Mouse (Mus musculus): ENCODE data around the gene Xylt1.

The Xylt1 gene

GRCm38 (mm10) chr7:117474302-117474701 is 93.5 kb downstream of the Xylt1 start:
- no peak for DNase-seq (ENCODE audit: extremely low spot score, low read depth, low spot score)

GRCm38 (mm10) chr7:117475106-117475505 is 94.3 kb downstream of the Xylt1 start:
- DNase-seq (ENCODE audit: extremely low spot score, low read depth, low spot score), result no peak

GRCm38 (mm10) chr7:117478937-117479336 is 98.2 kb downstream of the Xylt1 start:
- DNase-seq (ENCODE audit: extremely low spot score, low read depth, low spot score), result no peak

- no peak for DNase-seq (ENCODE audit: extremely low spot score, low read depth, low spot score)
Measured at GRCm38 (mm10) chr7:117480831-117481230, 100.1 kb downstream of the Xylt1 start.

- no peak for DNase-seq (ENCODE audit: extremely low spot score, low read depth, low spot score)
Measured at GRCm38 (mm10) chr7:117481404-117481803, 100.6 kb downstream of the Xylt1 start.

- no peak for DNase-seq (ENCODE audit: extremely low spot score, low read depth, low spot score)
Measured at GRCm38 (mm10) chr7:117482701-117483100, 101.9 kb downstream of the Xylt1 start.

- DNase-seq (ENCODE audit: extremely low spot score, low read depth, low spot score), result no peak
Measured at GRCm38 (mm10) chr7:117484589-117484988, 103.8 kb downstream of the Xylt1 start.

- DNase-seq (ENCODE audit: extremely low spot score, low read depth, low spot score), result no peak
Measured at GRCm38 (mm10) chr7:117484989-117485536, 104.3 kb downstream of the Xylt1 start.

- DNase-seq (ENCODE audit: extremely low spot score, low read depth, low spot score), result no peak
Measured at GRCm38 (mm10) chr7:117486425-117487172, 105.8 kb downstream of the Xylt1 start.

GRCm38 (mm10) chr7:117487173-117487490 is 106.4 kb downstream of the Xylt1 start:
- DNase-seq (ENCODE audit: extremely low spot score, low read depth, low spot score), result no peak

- no peak for DNase-seq (ENCODE audit: extremely low spot score, low read depth, low spot score)
Measured at GRCm38 (mm10) chr7:117489973-117490372, 109.2 kb downstream of the Xylt1 start.

GRCm38 (mm10) chr7:117490500-117491205 is 109.9 kb downstream of the Xylt1 start:
- no peak for DNase-seq (ENCODE audit: extremely low spot score, low read depth, low spot score)

GRCm38 (mm10) chr7:117491495-117491894 is 110.7 kb downstream of the Xylt1 start:
- DNase-seq (ENCODE audit: extremely low spot score, low read depth, low spot score), result no peak

GRCm38 (mm10) chr7:117494210-117494609 is 113.4 kb downstream of the Xylt1 start:
- DNase-seq (ENCODE audit: extremely low spot score, low read depth, low spot score), result no peak

- no peak for DNase-seq (ENCODE audit: extremely low spot score, low read depth, low spot score)
Measured at GRCm38 (mm10) chr7:117494618-117495310, 114.0 kb downstream of the Xylt1 start.

GRCm38 (mm10) chr7:117495751-117496150 is 115.0 kb downstream of the Xylt1 start:
- no peak for DNase-seq (ENCODE audit: extremely low spot score, low read depth, low spot score)

GRCm38 (mm10) chr7:117498173-117498572 is 117.4 kb downstream of the Xylt1 start:
- no peak for DNase-seq (ENCODE audit: extremely low spot score, low read depth, low spot score)

GRCm38 (mm10) chr7:117501355-117502181 is 120.8 kb downstream of the Xylt1 start:
- DNase-seq (ENCODE audit: extremely low spot score, low read depth, low spot score), result no peak

GRCm38 (mm10) chr7:117502415-117502814 is 121.6 kb downstream of the Xylt1 start:
- no peak for DNase-seq (ENCODE audit: extremely low spot score, low read depth, low spot score)

- DNase-seq (ENCODE audit: extremely low spot score, low read depth, low spot score), result no peak
Measured at GRCm38 (mm10) chr7:117503714-117504113, 122.9 kb downstream of the Xylt1 start.

GRCm38 (mm10) chr7:117505791-117506190 is 125.0 kb downstream of the Xylt1 start:
- DNase-seq (ENCODE audit: extremely low spot score, low read depth, low spot score), result no peak

Measured in hindlimb bud, embryonic 11.5 days (tissue).